Mouse (Mus musculus): Measurements from ENCODE around the gene 1700012B09Rik.

DNA sequence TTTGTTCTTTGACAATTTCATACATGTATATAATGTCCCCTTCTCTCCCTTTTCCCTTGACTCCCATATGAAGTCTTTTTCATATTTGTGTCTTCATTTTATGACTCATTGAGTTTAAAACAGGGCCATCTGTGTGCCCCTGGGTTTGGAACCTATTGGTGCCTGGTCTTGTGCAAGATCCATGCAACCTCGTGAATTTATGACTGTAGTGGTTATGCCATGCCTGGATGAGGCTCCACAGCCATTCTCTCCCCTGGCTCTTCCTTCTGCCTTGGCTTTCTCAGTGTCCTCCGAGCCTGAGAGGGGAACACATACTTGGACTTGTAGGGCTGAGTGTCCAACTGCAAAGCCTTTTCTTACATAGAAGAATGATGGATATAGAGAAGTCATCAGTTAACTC, 34.9 kb upstream of the 1700012B09Rik start:
- TF ChIP-seq CTCF (conservative IDR thresholded peaks at IDR 0.05; ENCODE audit: low read length) (no peak), POU5F1 (IDR thresholded peaks at IDR 0.05; ENCODE audit: borderline replicate concordance, low read length) (no peak)
